Mouse (Mus musculus) urinary bladder, postnatal 36 days (tissue): ENCODE data around the gene Catsperz.
"Not testable (repeated sequence)": the region's sequence is repeated elsewhere in the genome, so short reads cannot be mapped to it uniquely, and the experiment has no call there.

ENCODE experiments used
- DNase-seq, 2 experiments: peaks; one replicate each; pipeline ENCODE4 v3.0.0; 2022; ENCODE audit warnings: low spot score in 2 of 2, mixed read lengths in 1 of 2

Catsperz gene

GRCm38 (mm10) chr19:6909021-6909420 is 16.2 kb downstream of the Catsperz start:
- DNase-seq, result no peak

- DNase-seq, result no peak
Measured at GRCm38 (mm10) chr19:6907811-6908540, 17.2 kb downstream of the Catsperz start.

GRCm38 (mm10) chr19:6907094-6907493 is 18.1 kb downstream of the Catsperz start:
- no peak for DNase-seq

DNA sequence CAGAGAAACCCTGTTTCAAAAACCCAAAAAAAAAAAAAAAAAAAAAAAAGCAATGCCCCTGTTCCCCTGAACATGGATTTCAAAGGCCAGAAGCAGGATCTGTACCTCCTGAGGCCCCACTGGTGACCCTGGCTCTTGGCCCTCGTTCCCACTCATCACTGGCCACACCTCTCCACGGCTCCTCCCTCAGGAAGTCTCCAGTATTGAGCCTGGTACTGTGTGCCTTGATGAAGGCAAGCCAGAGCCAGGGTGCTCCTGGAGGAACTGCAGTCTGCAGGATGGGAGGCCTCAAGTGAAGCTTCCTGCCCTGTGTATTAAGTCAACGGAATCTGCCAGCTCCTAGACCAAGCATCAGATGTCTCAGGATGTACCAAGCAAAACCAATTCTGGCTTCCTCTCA is 19.0 kb downstream of the Catsperz start:
- DNase-seq, result no peak

DNA sequence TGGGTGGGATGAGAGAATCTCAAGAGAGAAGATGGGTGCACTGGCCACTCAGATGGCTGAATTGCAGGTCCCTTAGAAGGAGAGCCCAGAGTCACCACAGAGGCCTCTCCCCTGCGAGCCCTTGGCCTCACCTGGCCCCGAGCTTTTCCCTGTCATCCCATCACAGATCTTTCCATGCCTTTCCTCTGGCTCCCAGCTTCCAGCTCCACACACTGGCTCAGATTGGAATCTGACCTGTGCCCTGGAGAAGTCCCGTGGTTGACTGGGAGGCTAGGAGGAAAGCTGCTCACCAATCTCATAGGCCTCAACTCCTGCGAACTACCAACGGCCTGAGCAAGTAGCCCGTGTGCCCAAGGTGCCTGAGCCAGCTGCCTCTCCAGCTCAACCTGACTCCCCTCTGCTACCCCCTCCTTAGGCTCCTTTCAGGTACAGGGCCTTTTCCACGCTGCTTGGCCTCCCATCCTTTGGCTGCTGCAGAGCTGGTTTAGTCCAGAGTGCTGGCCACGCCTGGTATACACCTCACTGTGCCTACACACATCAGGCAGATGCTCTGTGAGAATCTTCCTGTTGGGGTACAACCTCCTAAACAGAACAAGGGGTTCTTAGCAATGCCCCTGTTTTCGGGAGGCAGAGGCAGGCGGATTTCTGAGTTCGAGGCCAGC is 19.6 kb downstream of the Catsperz start:
- DNase-seq, result no peak

DNA sequence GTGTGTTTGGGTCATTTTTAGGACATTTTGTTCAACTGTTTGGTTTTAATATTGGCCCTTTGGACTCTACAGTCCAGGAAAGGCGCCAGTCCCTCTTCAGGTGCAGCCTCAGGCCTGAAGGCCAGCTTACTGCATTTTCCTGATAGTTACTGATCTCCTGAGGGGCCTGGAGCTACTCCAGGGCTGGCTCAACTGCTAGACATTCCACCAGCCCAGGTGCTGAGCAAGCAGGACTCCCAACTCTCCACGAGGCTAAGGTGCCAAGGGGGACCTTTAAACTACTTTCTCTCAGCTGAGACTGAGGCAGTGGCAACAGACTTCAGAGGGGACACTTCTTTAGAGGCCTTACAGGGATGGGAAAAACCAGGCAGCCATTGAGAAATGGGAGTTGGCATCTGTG is 20.3 kb downstream of the Catsperz start:
- DNase-seq, result no peak

- DNase-seq, result no peak
Measured at GRCm38 (mm10) chr19:6903031-6903430, 22.1 kb downstream of the Catsperz start.

- DNase-seq, result no peak
Measured at GRCm38 (mm10) chr19:6899641-6900040, 25.5 kb downstream of the Catsperz start.

DNA sequence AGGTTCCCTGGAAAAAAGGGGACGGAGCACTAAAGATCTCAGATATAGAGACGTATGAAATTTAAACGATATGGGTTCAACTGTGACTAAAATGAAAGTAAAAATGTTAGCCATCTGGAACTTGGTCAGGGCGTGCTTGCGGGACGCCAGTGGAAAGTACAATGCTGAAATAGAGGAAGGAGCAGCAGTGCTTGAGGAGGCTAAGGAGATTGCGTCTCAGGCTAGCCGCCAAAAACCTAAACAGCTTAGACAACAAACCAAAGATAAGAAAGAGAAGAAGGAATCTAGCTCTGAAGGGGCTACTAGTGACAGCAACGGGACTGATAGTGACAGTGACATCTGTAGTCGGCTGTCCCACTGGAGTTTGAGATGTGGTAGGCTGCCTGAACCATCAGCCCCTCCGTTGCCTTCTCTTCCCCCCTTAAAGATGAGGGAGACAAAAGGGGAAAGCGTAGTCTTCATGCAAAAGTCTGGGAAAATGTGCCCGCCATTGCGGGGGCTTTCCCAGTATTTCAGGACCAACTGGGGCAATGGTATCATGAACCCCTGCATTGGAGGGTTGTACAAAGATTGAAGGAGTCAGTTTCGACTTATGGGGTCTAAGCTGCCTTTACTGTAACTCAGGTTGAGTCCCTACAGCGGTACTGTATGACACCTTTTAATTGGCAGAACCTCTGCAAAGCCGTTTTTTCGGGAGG is 29.4 kb downstream of the Catsperz start:
- DNase-seq, result not testable (repeated sequence)

- no peak for DNase-seq
Measured at GRCm38 (mm10) chr19:6893731-6894451, 31.3 kb downstream of the Catsperz start.

GRCm38 (mm10) chr19:6892512-6892911 is 32.7 kb downstream of the Catsperz start:
- DNase-seq, result peak; percentile 64 to 66

DNA sequence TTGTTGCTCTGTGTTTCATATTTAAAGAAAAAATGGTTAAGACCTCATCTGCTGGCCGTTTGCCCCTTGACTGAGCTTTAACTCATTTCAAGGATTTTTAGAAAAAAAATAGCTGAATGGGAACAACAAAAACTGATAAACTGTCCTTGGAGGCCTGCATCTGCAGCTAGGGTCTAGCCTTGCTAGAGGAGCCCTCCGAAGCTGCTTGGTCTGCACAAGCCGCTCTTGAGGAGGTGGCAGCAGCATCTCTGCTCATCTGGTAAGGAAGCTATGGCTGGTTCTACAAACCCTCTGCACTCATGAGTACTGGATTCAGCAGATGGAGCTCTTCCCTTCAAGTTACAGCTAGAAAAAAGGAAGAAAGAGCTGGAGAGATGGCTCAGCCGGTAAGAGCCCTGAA is 47.2 kb downstream of the Catsperz start:
- no peak for DNase-seq

GRCm38 (mm10) chr19:6876799-6877198 is 48.4 kb downstream of the Catsperz start:
- DNase-seq, result no peak

DNA sequence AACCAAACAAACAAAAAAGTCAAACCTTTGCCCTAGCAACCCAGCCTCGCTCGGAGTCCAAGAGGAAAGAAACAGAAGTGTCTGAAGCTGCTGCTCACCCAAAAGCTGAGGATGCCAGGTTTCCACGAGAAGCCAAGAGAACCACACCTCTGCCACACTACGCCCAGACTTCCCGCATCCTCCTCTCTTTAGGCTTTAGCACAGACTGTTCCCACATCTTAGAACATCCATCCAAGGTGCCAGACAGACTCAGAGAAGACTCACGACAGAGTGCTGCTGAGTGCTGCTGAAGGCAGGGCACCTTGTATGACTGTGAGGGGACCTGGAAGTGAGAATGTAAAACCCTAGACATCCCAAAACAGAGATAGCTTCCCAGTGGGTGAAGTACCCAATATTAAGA is 49.3 kb downstream of the Catsperz start:
- no peak for DNase-seq

- no peak for DNase-seq
Measured at GRCm38 (mm10) chr19:6874257-6874656, 50.9 kb downstream of the Catsperz start.

DNA sequence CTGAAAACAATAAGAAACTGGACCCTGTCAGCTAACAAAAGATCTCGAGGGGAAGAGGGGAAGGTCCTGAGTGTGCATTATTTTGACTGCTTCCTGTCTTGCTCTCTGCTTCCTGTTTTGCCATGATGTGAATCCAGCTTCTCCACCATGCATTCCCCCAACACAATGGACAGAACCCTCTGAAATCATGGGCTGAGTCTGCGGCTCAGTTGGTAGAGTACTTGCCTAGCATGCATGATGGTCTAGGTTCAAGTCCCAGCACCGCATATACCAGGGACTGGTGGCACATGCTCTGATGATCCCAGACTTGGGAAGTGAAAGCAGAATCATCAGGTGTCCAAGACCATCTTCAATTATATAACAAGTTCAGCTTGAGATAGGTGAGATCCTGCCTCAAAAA is 52.5 kb downstream of the Catsperz start:
- DNase-seq, result no peak
